Mouse (Mus musculus): ENCODE measurements around the gene Sirt7.

DNA sequence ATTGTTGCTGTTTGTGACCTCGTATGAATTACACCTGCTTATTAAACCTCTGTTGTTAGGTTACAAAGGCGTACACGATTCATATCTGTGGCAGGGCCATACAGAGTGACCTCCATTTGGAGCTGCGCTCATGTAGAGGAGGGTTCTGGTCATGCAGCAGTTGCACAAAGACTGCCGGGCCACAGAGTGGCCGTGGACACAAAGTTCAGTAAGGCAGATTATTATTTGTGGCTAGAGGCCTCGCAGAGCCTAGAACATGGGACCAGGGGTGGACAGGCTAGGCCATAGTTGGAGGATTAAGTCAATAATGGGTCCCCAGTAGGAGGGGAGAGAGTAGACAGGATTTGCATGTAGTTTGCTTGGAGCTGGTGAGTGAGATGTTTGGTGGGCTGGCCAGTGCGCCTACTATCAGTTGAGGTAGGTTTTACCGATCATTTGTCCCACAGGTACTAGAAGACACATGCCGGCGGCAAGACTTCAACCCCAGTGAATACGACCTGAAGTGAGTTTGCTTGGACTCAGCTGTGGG, 48.6 kb upstream of the Sirt7 start:
- no peak for TF ChIP-seq TAL1 (conservative IDR thresholded peaks at IDR 0.05; ENCODE audit: low read depth, low read length)
- TF ChIP-seq CTCF (IDR thresholded peaks at IDR 0.05; ENCODE audit: low read depth, low read length): no peak
- no peak for TF ChIP-seq POLR2AphosphoS5 (IDR thresholded peaks at IDR 0.05; ENCODE audit: insufficient replicate concordance, low read depth, low read length)
- TF ChIP-seq GATA1 (IDR thresholded peaks at IDR 0.05; ENCODE audit: borderline replicate concordance, low read length): no peak
- TF ChIP-seq GATA2 (IDR thresholded peaks at IDR 0.05; ENCODE audit: borderline replicate concordance, low read depth, low read length): no peak
